Mouse (Mus musculus) retina, adult 2 months (tissue): ENCODE results near the gene Smdt1.
A peak's percentile ranks its signal among the peaks of the same experiment; 100 is the strongest.
"Not testable (repeated sequence)": the region's sequence is repeated elsewhere in the genome, so short reads cannot be mapped to it uniquely, and the experiment has no call there.

Source experiments
- DNase-seq: peaks from one replicate; pipeline ENCODE4 v3.0.0-alpha.2; 2012; ENCODE audit warnings: low read depth, low spot score

Smdt1 gene

GRCm38 (mm10) chr15:82343368-82344287 is 4.9 kb downstream of the Smdt1 start:
- DNase-seq: no peak

GRCm38 (mm10) chr15:82344971-82345370 is 6.2 kb downstream of the Smdt1 start:
- no peak for DNase-seq

DNA sequence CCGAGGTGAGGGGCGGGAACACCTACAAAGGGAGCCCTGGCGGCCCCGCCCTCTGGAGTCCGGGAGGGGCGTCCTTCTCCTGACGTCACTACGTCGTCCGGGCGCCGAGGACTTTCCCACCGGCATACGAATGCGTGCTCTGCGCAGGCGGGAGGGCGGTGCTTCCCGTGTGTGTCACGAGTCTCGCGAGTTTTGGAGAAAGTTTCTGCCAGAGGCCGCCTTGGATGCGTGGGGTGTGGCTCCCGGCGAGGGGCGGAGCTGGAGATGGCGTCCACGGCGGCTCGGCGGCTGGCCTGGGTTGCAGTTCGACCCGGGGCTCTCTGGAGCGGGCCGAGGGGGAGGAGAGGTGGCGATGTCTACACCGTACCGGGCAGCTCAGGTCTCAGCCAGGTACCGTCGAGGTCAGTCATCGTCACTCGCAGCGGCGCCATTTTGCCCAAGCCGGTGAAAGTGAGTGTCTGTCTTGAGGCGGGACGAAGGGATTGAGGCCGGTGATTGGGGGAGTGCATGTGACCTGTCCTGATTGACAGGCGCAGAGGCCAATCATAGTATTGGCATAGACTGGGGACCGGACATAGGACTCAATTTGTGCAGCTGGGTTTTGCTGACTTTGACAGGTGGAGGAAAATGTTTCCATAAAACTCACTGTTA is 7.2 kb downstream of the Smdt1 start:
- peak; percentile 99 for DNase-seq

GRCm38 (mm10) chr15:82346580-82347302 is 8.0 kb downstream of the Smdt1 start:
- DNase-seq: no peak

- no peak for DNase-seq
Measured at GRCm38 (mm10) chr15:82347303-82347676, 8.5 kb downstream of the Smdt1 start.

GRCm38 (mm10) chr15:82347852-82348251 is 9.1 kb downstream of the Smdt1 start:
- no peak for DNase-seq

DNA sequence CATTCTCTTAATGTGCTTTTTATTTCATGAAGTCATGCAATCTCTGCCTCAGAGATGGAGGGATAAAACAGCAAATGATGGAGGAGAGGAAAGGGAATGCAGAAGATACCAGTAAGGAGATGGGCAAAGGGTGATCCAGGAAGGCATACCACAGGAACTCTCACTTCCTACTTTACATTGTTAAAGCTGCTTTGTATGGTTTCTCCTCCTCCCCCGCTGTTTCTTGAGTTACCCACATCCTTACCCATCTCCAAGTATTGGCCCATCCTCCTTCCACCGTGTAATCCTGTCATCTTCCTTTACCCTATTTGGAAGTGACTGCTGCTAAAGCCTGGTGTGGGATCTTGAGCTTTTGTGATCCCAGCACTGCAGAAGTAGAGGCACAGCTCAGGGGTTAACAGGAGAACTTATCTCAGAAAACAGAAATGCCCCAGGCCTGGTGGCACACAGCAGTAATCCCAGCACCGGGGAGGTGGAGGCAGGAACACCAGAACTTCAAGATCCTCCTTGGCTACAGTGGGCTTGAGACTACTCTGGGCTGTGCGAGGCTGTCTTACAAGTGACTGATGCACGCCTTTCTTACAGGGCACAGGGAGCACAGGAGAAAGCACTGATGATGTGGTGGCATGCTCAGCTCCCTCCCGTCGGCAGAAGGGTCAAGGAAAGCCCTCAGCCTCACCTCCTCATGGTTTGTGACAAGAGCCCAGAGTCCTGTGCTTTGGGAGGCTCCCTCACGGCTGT is 9.7 kb downstream of the Smdt1 start:
- no peak for DNase-seq

GRCm38 (mm10) chr15:82348999-82349341 is 10.2 kb downstream of the Smdt1 start:
- no peak for DNase-seq

- DNase-seq: no peak
Measured at GRCm38 (mm10) chr15:82350349-82350748, 11.6 kb downstream of the Smdt1 start.

DNA sequence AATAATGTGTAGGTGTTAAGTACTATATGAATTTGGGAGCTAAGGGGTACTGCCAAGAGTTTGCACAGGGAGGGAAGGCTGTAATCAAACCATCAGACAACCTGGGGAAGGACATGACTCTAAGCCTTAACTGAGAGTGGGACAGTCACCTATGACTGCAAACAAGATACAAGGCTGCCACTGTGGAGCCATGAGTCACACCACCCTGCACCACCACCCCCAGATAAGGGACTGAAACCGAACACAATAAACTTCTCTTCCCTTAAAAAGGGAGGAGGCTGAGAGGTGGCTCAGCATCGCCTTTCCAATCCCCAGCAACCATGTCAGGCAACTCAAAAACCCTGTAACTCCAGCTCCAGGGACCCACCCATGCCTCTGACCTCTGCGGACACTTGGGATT is 12.7 kb downstream of the Smdt1 start:
- no peak for DNase-seq

DNA sequence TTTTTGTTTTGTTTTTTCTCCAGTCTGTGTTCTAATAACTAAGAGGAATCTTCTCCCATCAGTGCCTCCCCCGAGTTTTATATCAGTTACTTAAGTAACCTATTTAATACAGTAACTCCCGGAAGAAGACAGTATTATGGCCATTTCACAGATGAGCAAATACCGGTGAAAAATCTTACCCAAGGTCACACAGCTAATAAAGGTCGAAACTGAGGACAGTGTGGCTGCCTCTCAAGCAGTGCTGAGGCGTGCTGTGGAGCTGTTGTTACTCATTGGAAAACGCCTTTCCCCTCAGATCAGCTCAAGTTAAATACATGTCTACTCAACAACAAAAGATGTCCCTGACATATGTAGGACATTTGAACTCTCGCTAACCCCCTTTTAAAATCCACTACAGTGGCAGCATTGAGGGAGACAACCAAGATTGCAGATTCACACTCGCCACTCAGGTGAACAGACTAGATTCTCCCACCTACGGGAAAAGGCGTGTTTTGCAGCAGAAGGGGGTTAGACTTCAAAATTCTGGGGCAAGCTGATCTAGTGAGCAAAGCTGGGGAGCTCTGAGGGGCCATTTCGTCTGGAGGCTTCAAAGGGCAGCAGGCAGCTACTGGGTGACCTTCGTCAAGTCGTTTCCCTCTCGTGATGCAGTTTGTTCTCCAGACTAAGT is 14.5 kb downstream of the Smdt1 start:
- no peak for DNase-seq

DNA sequence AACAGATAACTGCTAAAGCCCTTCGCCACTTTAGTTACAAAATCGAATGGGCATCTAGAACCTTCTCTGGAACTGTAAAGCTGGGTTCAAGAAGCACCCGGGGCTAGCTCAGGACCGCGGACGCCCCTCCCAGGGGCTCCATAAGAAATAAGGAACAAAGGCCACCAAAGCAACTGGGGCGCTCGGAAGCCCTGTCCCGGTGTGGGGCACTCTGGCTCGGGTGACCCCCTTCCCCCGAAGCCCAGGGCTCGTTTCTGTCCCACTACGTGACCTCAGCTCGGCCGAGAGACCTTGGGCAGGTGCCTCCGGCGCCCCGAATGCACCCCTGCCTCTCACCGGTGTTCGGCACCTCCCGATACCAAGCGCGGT is 15.0 kb downstream of the Smdt1 start:
- DNase-seq: no peak

GRCm38 (mm10) chr15:82354126-82354945 is 15.6 kb downstream of the Smdt1 start, which contains the start of gene Ndufa6:
Ndufa6 (minus strand) TSS chr15:82354322.
- DNase-seq: peak; percentile 96

DNA sequence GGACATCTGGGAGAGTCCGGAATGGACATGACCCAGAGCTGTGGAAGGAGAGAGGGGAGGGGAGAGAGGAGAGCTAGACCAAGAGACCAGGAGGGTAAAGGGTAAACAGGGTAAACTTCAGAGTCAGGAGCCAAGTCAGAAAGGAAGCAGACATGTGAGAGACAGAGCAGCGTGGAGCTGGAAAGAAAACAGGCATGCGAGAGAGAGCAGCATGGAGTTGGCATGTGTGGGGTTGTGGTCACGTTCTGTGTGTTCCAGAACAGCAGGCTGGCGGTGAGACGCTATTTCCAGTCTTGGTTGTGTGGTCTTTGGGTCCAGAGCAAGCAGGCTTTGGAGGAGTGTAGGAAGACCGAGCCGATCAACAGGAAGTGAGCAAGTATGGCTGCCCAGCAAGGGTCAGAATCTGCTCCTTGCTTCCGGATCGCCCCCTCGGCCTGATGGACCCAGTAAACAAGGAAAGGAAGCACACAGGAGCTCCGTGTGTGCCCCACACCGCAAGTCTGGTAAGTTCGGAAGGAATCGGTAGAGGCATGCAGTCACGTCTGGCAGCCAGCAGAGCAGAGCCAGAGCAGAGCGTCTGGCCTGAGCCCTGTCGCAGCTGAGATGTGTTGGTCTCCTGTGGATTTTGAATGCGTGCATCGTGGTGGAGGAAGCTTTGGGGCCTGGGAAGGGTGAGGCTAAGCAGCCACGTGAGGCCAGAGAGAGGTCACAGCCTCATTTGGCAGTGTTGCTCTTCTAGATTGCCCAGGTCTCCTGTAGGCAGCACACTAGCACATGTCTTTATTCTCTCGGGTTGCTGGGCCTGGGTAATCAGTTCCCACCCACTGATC is 19.9 kb downstream of the Smdt1 start:
- DNase-seq: no peak

DNA sequence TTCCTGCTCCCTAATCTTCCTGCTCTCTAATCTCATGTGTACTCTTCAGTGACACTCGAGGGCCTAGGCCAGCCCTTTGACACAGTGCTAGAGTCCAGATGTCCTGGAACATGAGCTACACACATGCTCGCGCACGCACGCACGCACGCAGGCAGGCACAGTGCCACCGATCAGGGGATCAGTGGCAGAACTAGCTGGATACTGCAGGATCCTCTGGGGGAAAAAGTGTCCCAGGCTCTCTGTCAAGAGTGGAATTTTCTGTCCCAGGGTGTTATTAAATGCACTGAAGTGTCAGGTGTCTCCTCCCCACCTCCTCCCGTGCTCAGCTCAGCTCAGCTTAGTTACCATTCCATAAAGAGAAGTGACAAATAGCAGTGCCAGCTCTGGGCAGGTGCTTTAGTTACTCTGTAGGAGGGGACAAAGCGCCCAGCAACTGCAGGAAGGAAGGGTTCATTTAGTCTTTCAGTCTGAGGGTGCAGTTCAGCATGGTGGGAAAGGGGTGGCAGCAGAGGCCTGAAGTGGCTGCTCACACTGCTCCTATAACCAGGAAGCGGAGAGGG is 22.8 kb downstream of the Smdt1 start:
- no peak for DNase-seq

GRCm38 (mm10) chr15:82362234-82362633 is 23.5 kb downstream of the Smdt1 start:
- no peak for DNase-seq

DNA sequence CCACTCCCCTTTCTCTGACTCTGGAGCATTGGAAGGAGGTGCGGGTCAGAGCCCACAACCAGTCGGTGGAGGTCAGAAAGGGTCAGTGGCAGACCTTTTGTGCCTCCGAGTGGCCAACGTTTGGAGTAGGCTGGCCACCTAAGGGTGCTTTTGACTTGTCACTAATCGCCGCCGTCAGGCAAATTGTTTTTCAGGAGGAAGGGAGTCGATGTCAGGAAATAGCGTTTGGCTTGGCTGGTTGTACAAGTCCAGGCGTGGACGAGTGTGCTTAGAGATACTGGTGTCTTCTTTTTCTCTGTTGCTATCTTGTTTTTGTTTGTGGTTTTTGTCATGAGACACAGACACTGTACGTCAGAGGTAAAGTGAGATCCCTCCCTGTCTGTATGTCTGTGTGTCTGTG is 25.0 kb downstream of the Smdt1 start:
- not testable (repeated sequence) for DNase-seq

DNA sequence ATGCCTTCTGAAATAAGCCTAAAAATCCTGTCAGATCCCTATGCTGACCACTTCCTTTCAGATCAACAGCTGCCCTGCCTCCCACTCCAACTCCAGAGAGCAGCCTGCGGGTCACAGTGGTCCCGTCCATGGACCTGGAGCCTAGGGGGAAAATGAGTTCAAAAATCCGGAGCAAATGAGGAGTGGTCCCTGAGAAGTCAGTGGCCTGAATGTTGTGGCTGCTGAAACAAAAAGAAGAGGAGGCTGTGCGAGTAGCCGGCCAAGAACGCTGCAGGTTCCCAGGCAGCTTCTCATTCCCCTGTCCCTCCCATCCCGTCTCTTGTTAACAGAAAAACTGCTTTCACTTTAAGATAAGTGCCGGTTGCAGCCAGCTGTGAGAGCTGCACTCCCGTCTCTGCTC is 25.8 kb downstream of the Smdt1 start:
- not testable (repeated sequence) for DNase-seq

DNA sequence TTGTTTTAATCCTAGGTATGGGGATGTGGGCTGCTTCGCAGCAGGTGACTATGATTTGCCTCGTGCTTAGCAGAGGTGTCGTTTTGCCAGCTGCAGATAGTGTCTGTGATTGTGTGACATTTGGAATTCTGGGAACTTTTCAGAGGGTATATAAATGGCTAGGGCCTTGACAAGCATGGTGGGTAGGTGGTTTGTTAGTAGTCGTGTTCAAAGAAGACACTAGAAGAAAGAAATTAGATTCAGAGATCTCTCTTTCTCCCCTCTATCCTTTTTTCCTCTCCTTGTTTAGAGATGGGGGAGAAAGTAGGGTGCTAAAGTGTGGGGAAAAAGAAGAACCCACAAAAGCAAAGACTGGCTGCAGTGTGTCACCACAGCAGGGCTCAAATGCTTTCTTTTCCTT is 29.4 kb downstream of the Smdt1 start:
- no peak for DNase-seq
